Mouse (Mus musculus): ENCODE measurements at regions not wholly inside any gene's neighbourhood (a gene's known extent, or its start where the extent isn't known, plus 50 kb on each side); places are given as distances from the start of the nearest gene placed in this dataset.

DNA sequence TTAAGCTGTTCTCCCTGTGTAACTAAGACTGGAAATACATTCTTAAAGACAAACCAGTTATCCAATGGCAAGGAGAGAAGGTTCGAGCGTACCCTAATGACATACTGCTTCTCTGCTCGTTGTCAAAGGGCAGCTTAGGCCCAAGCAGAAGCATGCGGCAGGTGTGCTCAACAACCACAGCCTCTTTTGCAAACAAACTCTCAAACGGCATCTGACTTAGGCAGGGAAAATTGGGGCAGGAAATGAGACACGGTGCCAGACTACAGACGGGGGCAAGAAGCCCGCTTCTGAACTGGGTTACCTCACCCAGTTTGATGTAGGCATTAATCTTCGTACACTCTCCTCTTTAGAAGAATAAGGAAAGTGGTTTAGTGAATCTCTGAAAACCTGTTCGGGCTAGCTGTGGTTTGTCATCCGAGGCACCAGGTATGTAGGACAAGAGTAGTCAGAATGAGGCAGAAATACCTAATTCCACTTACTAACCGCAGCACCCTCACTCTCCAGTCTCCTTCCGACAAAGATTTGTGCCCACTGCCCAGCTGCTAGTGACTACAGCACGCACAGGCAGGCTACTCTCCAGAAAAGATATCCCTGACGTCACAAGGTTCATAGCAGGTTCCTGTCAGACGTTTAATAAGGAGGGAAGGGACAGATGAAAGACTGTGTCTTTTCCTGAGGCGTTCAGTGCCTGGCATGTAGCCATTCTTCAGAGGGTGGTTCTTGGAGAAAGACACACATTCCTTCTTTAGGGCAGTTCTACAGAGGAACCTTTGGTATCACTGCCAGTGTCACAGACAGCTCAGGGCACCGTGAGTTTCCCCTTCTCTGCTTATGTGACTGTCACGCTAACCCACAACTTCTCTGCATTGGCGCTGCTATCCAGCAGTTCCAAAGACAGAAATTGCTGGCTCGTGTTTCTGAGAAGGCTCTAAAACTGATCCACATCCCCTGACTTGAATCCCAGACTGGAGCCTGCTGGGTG lies 175.8 kb downstream of the Tmx1 start:
- ATAC-seq (ENCODE audit: low TSS enrichment): peak; percentile 5; the same call in 1 of the 2 replicates

DNA sequence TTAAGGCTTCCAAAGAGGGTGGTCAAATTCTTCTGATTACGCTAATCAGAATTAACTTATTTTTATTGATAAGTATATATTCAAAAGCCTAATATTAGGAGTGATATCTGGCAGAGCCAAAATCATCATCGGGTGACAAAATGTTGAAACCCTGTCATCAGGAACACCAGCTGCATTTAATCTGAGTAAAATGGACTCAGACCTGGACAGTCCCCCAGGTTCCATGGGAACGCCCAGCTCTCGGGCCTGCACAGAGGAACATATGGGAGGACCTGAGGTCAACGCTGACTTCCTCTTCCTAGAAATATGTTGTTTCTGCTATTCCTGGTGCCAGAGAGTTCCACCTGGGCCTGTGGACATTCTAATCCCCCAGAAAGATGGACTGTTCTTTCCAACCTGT lies 176.5 kb downstream of the Tmx1 start:
- ATAC-seq (ENCODE audit: low TSS enrichment): no peak

DNA sequence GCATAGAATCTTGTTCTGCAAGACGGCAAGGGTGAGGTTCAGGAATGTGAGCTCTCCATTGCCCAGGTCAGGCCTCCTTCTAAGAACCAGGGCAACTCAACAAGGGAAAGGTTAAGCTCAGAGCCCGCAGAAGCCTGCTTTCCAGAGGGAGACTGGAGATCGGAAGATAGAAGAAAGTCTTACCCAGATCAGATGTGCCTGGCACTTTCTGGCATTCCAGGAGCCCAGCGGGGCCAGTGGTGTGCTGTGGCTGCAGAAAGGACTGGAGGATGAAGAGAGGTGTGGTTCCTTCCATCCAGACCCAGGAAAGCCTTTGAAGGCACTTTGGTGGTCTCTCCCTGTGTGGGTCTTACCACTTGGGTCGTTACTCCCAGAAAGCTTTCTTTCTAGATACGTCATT lies 178.4 kb downstream of the Tmx1 start:
- no peak for ATAC-seq (ENCODE audit: low TSS enrichment)

DNA sequence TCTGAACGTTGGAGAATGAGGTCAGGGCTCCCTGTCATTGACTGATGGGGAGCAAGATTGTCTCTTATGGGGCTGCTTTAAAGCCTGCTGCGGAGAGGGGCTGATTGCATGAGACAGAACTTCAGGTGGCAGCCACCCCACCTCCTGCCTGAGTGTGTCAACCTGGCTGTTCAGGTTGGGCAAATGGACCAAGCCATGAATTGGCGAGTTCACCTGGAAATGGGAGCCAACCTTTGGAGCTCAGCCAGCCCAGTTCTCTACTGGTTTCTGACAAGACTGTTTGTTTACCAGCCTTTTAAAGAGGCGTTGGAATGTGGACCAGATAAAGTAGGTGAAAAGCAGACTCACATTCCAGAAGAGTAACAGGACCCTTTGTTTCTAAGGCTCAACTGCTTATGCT lies 180.3 kb downstream of the Tmx1 start:
- no peak for ATAC-seq (ENCODE audit: low TSS enrichment)

DNA sequence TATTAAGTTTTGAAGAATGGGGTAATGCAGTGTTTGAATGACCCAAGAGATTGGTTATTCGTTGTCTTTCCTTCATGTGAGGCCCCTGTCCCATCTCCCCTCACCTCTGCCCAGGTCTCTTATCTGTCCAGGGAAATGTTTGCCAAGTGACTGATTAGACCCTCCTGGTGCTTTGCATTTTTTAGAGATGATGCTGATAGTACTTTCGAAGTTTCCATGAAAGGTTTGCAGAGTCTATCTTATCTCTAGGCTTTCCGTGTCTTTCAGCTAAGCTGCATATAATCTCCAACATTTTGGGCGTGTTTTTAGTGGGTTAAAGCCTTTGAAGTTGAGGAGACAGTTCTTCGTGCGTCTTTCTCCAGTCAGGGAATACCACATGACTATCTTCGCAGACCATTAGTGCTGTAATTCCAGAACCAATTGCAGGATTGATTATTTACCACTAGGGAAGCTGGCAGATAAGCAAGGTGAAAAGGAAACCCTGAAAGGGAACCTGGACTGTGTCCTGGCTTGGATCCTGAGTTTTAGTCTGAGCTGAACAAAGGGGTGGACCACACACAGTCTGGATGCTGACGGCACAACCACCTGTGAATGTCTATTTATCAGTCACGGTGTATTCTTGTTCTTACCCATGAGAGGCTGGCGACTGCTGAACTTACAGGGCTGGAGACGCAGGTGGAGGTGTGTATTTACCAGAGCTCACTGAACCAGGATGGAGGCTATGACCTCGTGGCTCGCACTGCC lies 180.9 kb downstream of the Tmx1 start:
- no peak for ATAC-seq (ENCODE audit: low TSS enrichment)

DNA sequence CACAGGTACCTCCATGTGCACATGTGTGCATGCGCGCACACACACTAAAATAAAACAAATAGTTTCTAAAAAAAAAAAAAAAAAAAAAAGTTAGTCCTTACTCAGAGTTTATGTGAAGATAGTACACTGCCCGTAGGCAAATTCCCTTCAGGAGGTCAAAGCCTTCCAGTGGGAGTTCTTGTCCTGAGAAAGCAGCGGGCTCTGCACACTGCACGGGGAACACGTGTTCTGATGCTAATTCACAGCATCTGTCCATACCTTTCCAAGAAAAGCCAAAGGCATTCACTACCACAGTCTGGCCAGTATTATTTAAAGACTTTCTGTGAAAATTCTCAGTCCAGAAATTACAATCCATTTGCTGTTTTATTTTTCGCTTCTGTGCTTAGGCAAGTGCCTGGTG lies 183.1 kb downstream of the Tmx1 start:
- ATAC-seq (ENCODE audit: low TSS enrichment): no peak

DNA sequence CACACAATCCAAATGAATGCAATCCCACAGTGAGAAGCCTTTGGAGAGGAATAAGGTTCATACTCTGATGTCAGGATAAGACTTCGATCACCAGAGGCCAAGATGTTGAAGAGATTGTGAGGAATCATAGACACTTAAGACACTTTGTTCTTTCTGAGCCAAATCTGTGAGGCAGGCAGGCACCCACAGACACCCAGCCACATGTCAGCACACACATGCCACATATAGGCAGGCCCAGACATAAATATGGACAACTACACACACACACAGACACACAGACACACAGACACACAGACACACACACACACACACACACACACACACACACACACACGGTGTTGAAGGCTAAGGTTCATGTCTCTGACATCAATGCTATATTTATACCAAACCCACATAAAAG lies 185.1 kb upstream of the Frmd6 start:
- ATAC-seq (ENCODE audit: low TSS enrichment): no peak

DNA sequence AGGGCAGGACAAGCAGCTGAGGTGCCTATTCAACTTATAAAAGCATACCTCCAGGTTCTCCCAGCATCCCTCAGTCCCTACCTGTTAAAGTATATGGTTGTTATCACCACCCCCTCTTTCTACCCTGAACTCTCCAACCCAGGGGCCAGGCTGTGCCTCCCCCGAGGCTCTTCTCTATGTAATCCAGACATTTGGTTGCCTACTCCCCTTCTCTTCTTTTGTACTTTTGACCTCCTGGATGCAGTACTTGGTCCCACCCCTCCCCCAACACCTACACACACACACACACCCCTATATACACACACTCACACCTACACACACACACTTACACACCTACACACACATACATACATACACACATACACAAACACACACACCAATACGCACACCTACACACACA lies 180.4 kb upstream of the Frmd6 start:
- ATAC-seq (ENCODE audit: low TSS enrichment): no peak

DNA sequence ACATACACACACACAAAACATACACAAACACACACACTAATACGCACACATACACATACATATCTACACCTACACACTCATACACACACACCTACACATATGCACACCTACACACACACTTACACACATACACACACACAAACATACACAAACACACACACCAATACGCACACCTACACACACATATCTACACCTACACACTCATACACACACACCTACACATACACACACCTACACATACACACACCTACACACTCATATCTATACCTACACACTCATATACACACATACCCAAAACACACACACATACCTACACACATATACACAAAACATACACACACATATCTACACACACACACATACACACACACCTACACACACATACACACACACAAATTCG lies 179.9 kb upstream of the Frmd6 start:
- ATAC-seq (ENCODE audit: low TSS enrichment): no peak

DNA sequence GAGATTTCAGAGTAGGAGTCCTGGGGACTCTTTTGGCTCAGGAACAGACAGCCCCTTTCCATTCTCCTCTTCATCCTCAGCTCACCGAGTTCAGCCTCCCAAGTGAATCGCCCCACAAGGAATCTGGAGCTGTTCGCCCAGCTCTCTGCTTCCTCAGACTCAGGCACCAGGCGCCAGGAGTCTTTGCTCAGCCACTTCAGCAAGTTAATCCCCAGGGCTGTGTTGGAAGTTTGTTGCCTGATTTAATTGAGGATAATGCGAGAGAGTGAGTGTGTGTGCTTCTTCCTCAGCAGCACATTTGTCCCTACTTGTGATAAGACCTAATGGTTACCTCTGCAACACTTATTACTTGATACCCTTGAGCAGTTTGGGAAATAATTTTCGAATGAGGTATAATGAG lies 177.8 kb upstream of the Frmd6 start:
- ATAC-seq (ENCODE audit: low TSS enrichment): no peak

DNA sequence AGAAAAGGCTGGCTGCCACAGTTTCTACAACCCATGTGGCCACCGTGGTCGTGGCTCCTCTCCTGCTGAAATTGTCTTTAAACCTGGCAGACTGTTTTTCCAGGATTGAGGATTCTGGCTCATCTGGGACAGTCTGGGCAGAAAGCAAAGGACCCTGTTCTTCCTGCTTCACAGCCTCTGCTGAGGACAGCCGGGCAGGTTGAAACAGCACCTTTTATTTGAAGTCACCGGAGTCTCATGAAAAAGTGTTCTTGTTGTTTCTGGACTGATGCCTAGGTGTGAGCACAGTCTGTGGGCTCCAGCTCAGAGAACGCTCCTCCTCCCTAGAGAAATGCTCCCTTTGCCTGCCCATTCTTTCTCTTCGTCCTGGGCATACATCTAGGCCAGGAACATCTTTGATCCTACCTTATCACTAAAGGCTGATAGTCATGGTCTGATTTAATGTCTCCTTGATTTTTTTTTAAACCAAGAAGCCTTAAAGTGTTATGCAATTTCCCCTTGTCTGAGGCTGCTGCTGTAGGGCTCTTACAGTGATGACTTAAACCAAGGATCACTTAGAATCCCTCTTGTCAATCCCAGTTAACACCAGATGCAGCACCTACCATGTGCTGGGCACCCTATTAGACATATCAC lies 177.0 kb upstream of the Frmd6 start:
- peak; percentile 56 for ATAC-seq (ENCODE audit: low TSS enrichment)

DNA sequence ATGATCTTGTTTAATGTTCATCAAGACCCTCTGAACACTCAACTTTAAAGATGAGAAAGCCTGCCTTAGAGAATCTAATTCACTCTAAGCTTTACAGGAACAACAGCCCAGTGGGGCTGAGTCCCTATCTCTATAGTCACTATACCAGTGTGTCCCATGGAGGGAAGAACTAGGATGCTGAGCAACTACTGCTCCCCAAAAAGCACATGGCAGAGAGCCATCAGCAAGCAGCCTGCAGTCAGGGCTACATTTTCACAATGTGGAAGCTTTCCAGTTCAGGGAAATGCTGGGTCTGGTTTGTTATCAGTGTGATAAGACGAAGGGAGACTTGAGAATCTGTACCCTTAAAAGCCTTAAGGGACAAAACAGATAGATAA lies 176.5 kb upstream of the Frmd6 start:
- ATAC-seq (ENCODE audit: low TSS enrichment): peak; percentile 45; the same call in 1 of the 2 replicates

DNA sequence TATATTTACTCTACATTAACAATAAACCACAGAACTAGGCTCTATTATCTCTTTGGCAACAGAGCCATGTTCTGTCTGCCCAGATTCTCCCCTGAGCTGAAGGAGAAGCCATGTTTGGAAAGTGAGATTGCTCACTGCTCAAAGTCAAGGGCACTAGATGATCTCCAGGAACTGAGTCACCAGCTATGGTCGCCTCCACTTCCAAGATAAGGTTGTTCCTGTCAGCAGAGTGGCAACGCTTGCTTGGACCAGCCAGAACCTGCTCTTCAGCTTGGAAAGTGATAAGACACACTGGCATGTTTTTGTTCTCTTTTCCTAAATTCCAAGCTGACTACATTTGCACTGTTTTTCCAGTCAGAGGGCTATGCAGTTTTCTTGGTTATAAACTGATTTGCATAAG lies 175.6 kb upstream of the Frmd6 start:
- no peak for ATAC-seq (ENCODE audit: low TSS enrichment)

DNA sequence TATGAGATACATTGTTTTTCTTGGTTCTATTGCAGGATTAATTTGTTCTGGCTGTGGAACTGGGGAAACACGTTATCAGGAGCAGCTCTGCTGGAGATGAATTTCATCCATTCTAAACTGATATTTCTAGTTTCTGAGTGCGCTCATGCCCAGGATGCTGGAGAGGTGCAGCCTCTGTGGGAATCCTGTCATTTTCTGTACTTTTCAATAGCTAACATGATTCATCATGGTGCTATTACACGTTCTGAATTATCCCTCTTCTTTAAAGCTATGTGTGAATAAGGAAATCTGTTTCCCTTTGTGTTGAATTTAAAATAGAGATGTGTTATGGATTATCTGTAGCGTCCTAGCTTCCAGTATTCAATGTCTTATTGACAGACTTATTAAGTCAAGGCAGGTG lies 174.8 kb upstream of the Frmd6 start:
- ATAC-seq (ENCODE audit: low TSS enrichment): peak; percentile 57

DNA sequence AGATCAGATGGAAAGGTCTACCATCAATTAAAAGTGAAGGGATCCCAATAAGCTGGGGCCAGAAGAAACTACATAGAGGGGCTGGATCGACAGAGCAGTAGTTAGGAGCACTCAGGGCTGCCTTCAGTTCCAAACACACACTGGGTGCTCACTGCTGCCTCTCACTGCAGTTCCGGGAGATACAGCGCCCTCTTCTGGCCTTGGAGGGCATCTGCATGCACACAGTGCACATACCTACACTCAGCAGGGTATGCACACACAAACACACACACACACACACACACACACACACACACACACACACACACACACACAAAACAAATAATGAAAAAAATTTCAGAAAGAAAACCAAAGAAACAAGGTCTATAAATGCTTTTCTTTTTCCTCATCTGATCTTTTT lies 172.6 kb upstream of the Frmd6 start:
- no peak for ATAC-seq (ENCODE audit: low TSS enrichment)

DNA sequence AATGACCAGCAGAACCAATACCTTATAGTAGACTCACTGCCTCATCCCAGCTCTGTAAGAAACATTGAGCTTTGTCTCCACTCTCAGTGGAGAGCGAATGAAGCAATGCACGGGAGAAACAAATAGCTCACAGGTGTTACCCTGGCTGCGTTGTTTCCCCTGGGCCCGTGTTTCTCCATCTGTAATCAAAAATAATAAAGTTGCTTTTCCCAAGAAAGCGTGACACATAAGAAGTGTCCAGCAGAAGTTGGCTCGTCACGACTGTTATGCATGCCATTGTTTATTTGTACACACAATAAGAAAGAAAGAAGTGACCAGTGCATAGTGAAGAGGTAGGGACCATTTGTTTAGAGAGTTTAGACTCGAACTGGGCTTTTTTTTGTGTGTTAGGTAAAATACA lies 171.3 kb upstream of the Frmd6 start:
- no peak for ATAC-seq (ENCODE audit: low TSS enrichment)

DNA sequence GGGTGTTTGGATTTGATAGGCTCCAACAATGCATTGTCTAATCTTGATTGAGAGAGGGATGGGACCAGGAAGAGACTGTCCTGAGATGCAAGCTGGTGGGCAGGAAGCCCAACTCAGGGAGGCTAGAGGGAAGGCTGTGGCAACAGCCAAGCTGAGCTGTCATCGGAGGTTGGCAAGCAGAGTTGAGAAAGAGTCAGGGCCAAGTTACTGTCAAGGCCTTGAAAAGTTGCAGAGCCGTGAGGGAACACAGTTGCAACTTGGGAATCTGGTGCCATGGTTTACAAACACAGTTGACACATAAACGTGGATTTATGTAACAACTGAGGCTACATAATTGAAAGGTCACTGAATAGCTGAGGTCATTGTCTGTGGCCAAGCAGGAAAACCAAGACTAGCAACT lies 170.8 kb upstream of the Frmd6 start:
- ATAC-seq (ENCODE audit: low TSS enrichment): peak; percentile 50; the same call in 1 of the 2 replicates

DNA sequence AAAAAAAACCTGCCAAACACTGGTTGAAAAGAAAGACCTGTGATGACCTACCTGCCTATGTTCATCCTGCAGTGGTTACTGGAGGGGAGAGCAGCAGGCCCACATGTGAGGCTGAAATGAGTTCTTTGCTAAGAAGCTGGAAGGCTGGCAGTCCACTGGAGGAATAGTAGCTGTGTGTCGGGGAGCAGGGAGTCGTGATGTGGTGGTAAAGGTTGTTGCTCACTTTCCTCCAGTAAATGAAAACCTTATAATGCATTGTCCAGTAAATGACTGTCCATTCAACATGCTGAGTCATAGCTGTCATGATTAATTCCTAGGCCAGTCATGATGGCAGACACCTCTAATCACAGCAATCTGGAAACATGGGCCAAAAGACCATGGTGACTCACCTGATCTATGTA lies 169.9 kb upstream of the Frmd6 start:
- no peak for ATAC-seq (ENCODE audit: low TSS enrichment)

DNA sequence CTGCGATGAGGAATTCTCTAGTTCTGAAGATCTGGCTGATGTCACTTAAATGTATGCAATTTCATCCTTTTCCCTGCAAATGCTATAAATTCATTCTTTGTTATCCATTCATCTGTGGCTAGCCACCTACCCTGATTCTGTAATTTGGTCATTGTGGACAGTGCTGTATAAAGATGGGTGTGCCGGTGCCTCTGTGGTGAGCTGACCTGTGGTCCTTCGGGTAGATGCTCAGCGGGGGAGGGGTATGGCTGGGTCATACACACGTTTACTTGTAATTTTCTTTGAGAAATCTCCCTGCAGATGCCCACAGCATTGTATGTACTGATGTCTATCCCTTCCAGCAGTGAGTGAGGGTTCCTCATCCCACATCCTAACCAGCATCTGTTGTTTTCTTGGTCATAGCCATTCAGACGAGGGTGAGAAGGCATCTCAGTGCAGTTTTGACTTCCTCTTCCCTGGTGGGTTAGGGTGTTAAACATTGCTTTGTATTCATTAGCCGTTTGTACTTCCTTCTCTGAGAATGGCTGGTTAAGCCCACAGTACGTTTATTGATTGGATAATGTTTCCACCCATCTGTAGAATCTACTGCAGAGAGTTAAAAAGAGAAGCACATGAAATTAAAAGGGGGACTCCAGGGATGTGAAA lies 169.3 kb upstream of the Frmd6 start:
- ATAC-seq (ENCODE audit: low TSS enrichment): no peak

DNA sequence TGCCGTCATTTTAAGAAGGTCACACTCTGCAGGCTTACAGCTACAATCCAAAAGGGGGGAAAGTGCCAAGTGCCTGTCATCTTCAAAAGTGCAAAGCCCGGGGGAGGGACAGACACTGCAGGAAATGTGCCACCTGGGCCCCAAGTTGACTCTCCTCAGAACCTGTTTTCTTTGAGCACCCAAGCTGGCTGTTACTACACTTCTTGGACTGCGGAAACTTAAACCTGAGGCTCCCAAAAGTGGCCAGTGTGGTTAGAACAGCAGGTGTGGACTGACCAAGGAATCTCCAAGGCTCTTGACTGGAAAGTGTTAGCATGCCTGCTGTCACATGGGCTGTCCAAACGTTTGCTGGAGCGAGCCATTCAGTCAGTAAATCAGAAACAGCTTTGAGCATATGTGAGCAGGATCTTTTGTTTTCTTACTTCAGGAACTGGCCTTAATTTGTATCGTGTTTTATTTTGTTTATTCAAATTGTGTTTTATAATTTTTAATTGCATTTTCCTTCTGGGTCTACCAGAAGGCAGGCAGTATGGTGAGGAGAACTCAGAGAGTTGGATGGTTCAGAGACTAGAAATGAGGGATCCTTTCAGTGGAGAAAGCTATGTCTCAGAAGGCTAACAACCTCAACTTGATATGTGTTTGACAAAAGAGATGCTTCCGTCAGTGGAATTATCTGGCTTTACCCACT lies 168.4 kb upstream of the Frmd6 start:
- ATAC-seq (ENCODE audit: low TSS enrichment): no peak

DNA sequence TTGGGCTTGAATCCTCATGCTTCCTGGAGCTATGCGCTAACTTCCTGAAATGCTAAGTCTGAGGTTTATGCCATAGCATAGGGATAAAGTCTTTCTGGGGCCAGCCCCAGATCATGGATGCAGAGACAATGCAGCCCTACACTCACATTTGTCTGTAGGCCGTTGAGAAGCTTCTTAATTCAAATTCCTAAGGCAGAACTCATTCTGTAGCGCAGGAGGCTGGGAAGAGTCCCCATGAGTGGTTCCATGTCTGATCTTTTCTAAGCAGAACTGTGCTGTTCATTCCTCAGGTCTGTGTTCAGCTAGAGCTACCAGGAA lies 167.9 kb upstream of the Frmd6 start:
- ATAC-seq (ENCODE audit: low TSS enrichment): no peak

DNA sequence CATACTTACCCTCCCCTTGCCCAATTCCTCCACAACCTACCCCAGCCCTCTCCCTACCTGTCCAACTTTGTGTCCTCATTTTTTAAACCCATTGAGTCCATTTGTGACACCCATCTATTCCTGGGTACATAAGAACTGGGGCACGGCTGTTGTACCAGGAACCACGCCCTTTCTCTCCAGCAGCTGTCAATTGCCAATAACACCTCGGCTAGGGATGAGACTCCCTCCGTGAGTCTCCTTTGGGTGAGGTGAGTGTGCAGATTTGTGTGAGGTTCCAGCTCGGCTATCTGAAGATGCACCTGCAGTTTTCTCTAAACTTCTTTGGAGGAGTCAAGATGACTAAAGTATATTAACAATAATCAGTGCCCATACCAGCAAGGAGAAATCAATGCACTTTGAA lies 167.2 kb upstream of the Frmd6 start:
- no peak for ATAC-seq (ENCODE audit: low TSS enrichment)

Data from frontal cortex, adult (tissue).